Mouse (Mus musculus): ENCODE results near the gene Mrps18a.

- TF ChIP-seq CTCF (IDR thresholded peaks at IDR 0.05; ENCODE audit: borderline replicate concordance, insufficient read depth, low read length): no peak
- no peak; the same call in 1 of the 2 replicates for TF ChIP-seq POLR2A (IDR thresholded peaks at IDR 0.05; ENCODE audit: low read depth, low read length)
Measured at GRCm38 (mm10) chr17:46160686-46161085, 49.9 kb downstream of the Mrps18a start, which contains the start of gene Gtpbp2.

Data from embryonic fibroblast, embryonic 13.5 days (primary cell).